Mouse (Mus musculus): ENCODE results near the gene Dnmbp.

- TF ChIP-seq CTCF (IDR thresholded peaks at IDR 0.05; ENCODE audit: borderline replicate concordance, control insufficient read depth, extremely low read depth, insufficient read depth, low read length, poor library complexity) (no peak), POLR2A (IDR thresholded peaks at IDR 0.05; ENCODE audit: control insufficient read depth, extremely low read depth, insufficient read depth, low read length, poor library complexity) (no peak)
Measured at GRCm38 (mm10) chr19:43966481-43966880, 26.5 kb upstream of the Dnmbp start.

All from thymus, adult 2 months (tissue).